Mouse (Mus musculus): ENCODE measurements around the gene Smim24. TPM values are rescaled to one million over a fixed set of nuclear protein-coding genes. Genes with fewer than 3 reads are reported as not detected.

Smim24 gene
- polyA plus RNA-seq, 1 experiment: 51.1 TPM

DNA sequence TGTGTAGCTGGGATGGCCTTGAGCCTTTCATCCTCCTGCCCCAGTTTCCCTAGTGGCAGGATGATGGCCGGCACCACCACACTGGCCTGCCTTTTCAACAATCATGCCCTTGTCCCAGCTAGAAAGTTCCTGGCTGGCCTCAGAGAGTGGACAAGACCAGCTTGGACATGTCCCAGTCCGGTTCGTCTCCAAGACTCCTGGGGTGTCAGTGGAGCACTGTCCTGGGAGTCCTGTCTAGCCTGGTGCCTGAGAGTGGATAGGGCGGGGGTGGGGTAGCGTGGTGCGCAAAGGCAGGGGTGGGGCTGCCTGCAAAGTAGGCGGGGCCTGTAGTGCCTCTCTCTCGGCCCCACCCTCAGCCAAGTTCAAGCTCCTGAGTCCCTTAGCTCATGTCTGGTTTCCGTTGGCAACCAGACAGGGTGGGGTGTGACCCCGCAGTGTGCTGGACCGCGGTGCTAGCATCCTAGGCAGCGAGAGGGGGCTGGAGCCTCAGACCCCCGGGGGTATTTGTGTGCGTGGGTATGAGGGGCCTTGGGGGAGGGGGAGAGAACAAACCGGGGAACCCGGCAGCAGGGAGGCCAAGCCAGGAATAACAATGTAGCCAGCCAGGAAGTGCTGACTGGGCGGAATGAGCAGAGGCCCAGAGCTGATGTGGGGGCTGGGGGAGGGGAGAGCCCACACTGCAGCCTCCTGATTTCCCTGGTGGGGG lies 8.8 kb downstream of the Smim24 start:
- TF ChIP-seq CTCF (IDR thresholded peaks at IDR 0.05; ENCODE audit: borderline replicate concordance, control insufficient read depth, extremely low read depth, insufficient read depth, low read length, poor library complexity) (no peak), POLR2A (IDR thresholded peaks at IDR 0.05; ENCODE audit: control insufficient read depth, extremely low read depth, insufficient read depth, low read length, poor library complexity) (no peak)
- DNase-seq: no peak
- WGBS: 77% methylated on average over 18 of the region's 18 CpGs
- Histone ChIP-seq H3K4me1 (replicated peaks; ENCODE audit: control insufficient read depth, insufficient read depth, low read length) (peaks cover 12% of the 10 kb centered on the region), H3K4me3 (ENCODE audit: control insufficient read depth, insufficient read depth, low read length) (no peak overlapping the region), H3K36me3 (ENCODE audit: control insufficient read depth, insufficient read depth, low read length) (no peaks in the 10 kb centered on the region), H3K27me3 (ENCODE audit: control insufficient read depth, insufficient read depth, low read length) (no peaks in the 10 kb centered on the region), H3K27ac (ENCODE audit: control insufficient read depth, insufficient read depth, low read length) (no peak overlapping the region)

DNA sequence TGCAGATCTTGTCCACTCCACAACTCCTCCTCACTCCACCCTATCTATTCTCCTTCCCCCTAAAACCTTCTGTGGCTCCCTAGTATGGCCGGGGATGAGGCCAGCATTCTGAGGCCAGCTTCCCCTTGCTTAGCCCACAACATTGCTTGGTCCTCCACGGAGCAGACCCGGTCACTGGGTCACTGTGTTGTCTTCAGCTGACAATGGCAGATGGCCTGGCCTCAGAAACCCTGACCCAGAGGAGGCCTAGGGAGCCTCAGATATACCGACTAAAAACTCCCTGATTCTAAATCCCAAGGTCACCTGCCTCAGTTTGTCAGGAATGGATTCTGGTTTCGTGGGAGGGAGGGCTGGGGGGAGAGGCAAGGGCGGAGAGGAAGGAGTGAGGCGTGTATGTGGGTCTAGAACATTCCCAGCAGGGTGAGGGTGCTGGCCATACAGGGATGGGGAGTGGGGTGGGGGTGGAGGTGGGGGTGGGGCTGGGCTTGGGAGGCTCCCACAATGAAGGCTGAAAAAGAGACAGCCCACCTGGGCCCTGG lies 9.4 kb downstream of the Smim24 start:
- TF ChIP-seq POLR2A (IDR thresholded peaks at IDR 0.05; ENCODE audit: control insufficient read depth, extremely low read depth, insufficient read depth, low read length, poor library complexity) (no peak), CTCF (IDR thresholded peaks at IDR 0.05; ENCODE audit: borderline replicate concordance, control insufficient read depth, extremely low read depth, insufficient read depth, low read length, poor library complexity) (no peak)
- H3K27me3 ChIP-seq (ENCODE audit: control insufficient read depth, insufficient read depth, low read length): no peaks in the 10 kb centered on the region
- no peak overlapping the region for H3K27ac ChIP-seq (ENCODE audit: control insufficient read depth, insufficient read depth, low read length)
- no peak overlapping the region for H3K4me3 ChIP-seq (ENCODE audit: control insufficient read depth, insufficient read depth, low read length)
- 93% methylated on average over 7 of the region's 7 CpGs for WGBS
- DNase-seq: no peak
- H3K36me3 ChIP-seq (ENCODE audit: control insufficient read depth, insufficient read depth, low read length): no peaks in the 10 kb centered on the region
- H3K4me1 ChIP-seq (replicated peaks; ENCODE audit: control insufficient read depth, insufficient read depth, low read length): peaks cover 7% of the 10 kb centered on the region

DNA sequence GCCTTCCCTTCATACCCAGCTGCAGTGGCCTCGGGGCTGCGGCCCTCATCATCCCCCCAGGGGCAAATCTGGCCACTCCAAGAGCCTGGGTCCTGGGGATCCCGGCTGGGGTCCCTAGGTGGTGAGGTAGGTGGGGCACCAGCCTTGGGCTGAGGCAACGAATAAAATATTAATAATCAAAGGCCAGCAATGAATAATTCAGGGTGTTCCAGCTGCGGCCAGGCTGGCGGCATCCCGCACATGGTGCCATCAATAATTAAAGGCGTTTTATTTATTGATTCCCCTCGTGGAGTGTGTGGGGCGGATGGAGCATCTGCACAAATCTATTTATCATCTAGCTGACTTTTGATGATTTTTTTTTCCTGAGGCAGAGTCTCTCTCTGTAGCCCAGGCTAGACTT lies 10.7 kb downstream of the Smim24 start:
- no peak overlapping the region for H3K27ac ChIP-seq (ENCODE audit: control insufficient read depth, insufficient read depth, low read length)
- H3K4me1 ChIP-seq (replicated peaks; ENCODE audit: control insufficient read depth, insufficient read depth, low read length): peaks cover 7% of the 10 kb centered on the region; the same call in 1 of the 2 replicates

DNA sequence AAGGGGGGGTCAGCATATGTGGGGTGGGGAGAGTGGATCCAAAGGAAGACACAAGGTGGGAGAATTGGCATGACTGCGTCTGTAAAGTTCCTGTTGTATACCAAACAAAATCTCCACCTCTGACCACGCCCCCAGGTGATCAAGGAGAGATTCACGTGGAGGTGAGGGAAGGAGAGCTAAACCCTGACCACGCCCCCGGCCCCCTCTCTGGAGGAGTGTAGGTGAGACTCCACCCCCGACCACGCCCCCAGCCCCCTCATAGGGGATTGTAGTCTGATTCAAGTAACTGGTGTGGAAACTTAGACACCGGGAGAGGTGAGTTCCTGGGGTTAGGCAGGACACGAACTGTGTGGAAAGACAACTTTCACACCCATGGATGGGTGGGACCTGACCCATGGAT lies 11.2 kb downstream of the Smim24 start:
- no peaks in the 10 kb centered on the region for H3K36me3 ChIP-seq (ENCODE audit: control insufficient read depth, insufficient read depth, low read length)
- WGBS: 85% methylated on average over 9 of the region's 9 CpGs
- DNase-seq: no peak
- H3K4me3 ChIP-seq (ENCODE audit: control insufficient read depth, insufficient read depth, low read length): no peak overlapping the region
- no peaks in the 10 kb centered on the region for H3K27me3 ChIP-seq (ENCODE audit: control insufficient read depth, insufficient read depth, low read length)
- H3K27ac ChIP-seq (ENCODE audit: control insufficient read depth, insufficient read depth, low read length): no peak overlapping the region
- peaks cover 9% of the 10 kb centered on the region for H3K4me1 ChIP-seq (replicated peaks; ENCODE audit: control insufficient read depth, insufficient read depth, low read length)
- TF ChIP-seq CTCF (IDR thresholded peaks at IDR 0.05; ENCODE audit: borderline replicate concordance, control insufficient read depth, extremely low read depth, insufficient read depth, low read length, poor library complexity) (no peak), POLR2A (IDR thresholded peaks at IDR 0.05; ENCODE audit: control insufficient read depth, extremely low read depth, insufficient read depth, low read length, poor library complexity) (no peak)

More for the DNA sequence above, 10.7 kb downstream of the Smim24 start:
- Histone ChIP-seq H3K4me3 (ENCODE audit: control insufficient read depth, insufficient read depth, low read length) (no peak overlapping the region), H3K36me3 (ENCODE audit: control insufficient read depth, insufficient read depth, low read length) (no peaks in the 10 kb centered on the region), H3K27me3 (ENCODE audit: control insufficient read depth, insufficient read depth, low read length) (no peaks in the 10 kb centered on the region)
- DNase-seq: no peak
- WGBS: 97% methylated on average over 10 of the region's 10 CpGs
- no peak for TF ChIP-seq CTCF (IDR thresholded peaks at IDR 0.05; ENCODE audit: borderline replicate concordance, control insufficient read depth, extremely low read depth, insufficient read depth, low read length, poor library complexity)
- TF ChIP-seq POLR2A (IDR thresholded peaks at IDR 0.05; ENCODE audit: control insufficient read depth, extremely low read depth, insufficient read depth, low read length, poor library complexity): no peak

DNA sequence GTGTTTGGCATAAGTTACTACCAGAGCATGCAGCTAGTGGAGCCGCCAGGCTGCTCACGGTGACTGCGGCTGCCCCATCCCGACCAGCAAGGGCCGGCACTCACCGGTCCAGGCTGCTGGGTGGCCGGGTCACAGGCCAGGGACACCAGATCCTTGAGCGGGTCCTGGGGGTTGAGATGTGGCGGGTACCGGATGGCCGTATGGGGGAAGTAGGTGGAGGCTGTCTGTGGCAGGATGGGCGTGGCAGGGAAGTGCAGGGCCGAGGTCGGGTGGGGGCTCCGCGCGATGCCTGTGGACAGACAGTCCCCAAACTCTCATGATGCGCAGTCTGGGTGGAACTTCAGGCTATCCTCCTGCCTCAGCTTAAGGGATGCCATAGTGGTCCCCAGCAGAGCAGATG lies 11.9 kb downstream of the Smim24 start:
- 47% methylated on average over 18 of the region's 18 CpGs for WGBS
- Histone ChIP-seq H3K4me3 (ENCODE audit: control insufficient read depth, insufficient read depth, low read length) (no peak overlapping the region), H3K27ac (ENCODE audit: control insufficient read depth, insufficient read depth, low read length) (no peak overlapping the region), H3K27me3 (ENCODE audit: control insufficient read depth, insufficient read depth, low read length) (no peaks in the 10 kb centered on the region), H3K4me1 (replicated peaks; ENCODE audit: control insufficient read depth, insufficient read depth, low read length) (peaks cover 10% of the 10 kb centered on the region), H3K36me3 (ENCODE audit: control insufficient read depth, insufficient read depth, low read length) (no peaks in the 10 kb centered on the region)
- no peak for DNase-seq
- peak; percentile 22; the same call in 1 of the 2 replicates for TF ChIP-seq CTCF (IDR thresholded peaks at IDR 0.05; ENCODE audit: borderline replicate concordance, control insufficient read depth, extremely low read depth, insufficient read depth, low read length, poor library complexity)
- no peak for TF ChIP-seq POLR2A (IDR thresholded peaks at IDR 0.05; ENCODE audit: control insufficient read depth, extremely low read depth, insufficient read depth, low read length, poor library complexity)

DNA sequence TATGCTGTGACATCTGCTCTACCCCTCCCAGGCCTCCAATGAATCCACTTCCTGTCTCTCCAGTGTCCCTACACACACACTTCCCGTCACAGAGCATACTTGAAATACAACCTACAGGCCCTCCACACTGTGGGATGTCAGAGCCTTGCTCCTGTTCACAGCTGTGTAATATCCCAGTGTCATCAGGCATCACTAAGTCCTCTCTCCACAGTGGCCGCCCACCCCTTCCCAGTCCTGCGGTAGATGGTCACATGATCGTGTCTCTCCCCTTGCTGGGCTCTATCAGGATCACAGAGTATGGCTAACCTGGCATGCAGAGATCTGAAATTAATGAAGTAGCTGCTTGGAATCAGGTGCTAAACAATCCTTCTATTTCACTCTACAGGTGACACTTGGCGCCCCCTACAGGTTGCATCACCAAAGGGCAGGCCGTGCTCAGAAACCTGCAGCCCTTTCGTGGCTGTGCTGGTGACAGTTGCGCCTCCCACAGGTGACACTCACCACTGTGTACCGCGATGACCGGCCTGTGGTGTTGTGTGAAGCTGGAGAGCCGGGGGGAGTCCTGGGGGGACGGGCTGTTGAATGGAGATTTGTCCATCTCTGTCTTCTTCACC lies 12.8 kb downstream of the Smim24 start:
- no peak for TF ChIP-seq POLR2A (IDR thresholded peaks at IDR 0.05; ENCODE audit: control insufficient read depth, extremely low read depth, insufficient read depth, low read length, poor library complexity)
- TF ChIP-seq CTCF (IDR thresholded peaks at IDR 0.05; ENCODE audit: borderline replicate concordance, control insufficient read depth, extremely low read depth, insufficient read depth, low read length, poor library complexity): peak; percentile 74
- peaks cover 10% of the 10 kb centered on the region for H3K4me1 ChIP-seq (replicated peaks; ENCODE audit: control insufficient read depth, insufficient read depth, low read length)
- H3K27ac ChIP-seq (ENCODE audit: control insufficient read depth, insufficient read depth, low read length): no peak overlapping the region
- no peak overlapping the region for H3K4me3 ChIP-seq (ENCODE audit: control insufficient read depth, insufficient read depth, low read length)
- peak; percentile 68 for DNase-seq
- H3K36me3 ChIP-seq (ENCODE audit: control insufficient read depth, insufficient read depth, low read length): no peaks in the 10 kb centered on the region
- 73% methylated on average over 13 of the region's 13 CpGs for WGBS
- H3K27me3 ChIP-seq (ENCODE audit: control insufficient read depth, insufficient read depth, low read length): no peaks in the 10 kb centered on the region

Measured in thymus, adult 2 months (tissue).